Mouse (Mus musculus) testis, adult 2 months (tissue): ENCODE data around the gene Krtcap2. TPM values are rescaled to one million over a fixed set of nuclear protein-coding genes. Genes with fewer than 3 reads are reported as not detected.

Experiments
- H3K27ac ChIP-seq: fragments of 200-500 bp; 2 replicates; pipeline ENCODE4 v1.5.1; 2012; ENCODE audit warnings: low read depth, low read length; ENCODE audit not compliant: control insufficient read depth, insufficient read depth
- H3K27me3 ChIP-seq: fragments of 200-500 bp; 2 replicates; pipeline ENCODE4 v1.6.1; 2012; ENCODE audit warnings: mild to moderate bottlenecking, low read length, moderate library complexity; ENCODE audit not compliant: control insufficient read depth, insufficient read depth
- H3K36me3 ChIP-seq: fragments of 200-500 bp; 2 replicates; pipeline ENCODE4 v1.6.1; 2012; ENCODE audit warnings: mild to moderate bottlenecking, low read length; ENCODE audit not compliant: control insufficient read depth, insufficient read depth
- H3K4me1 ChIP-seq: fragments of 200-500 bp; 2 replicates; pipeline ENCODE4 v1.6.1; 2012; ENCODE audit warnings: low read length; ENCODE audit not compliant: control insufficient read depth, insufficient read depth
- H3K4me3 ChIP-seq: fragments of 200-500 bp; 2 replicates; pipeline ENCODE4 v1.5.1; 2012; ENCODE audit warnings: low read depth, mild to moderate bottlenecking, low read length, moderate library complexity, mixed read lengths; ENCODE audit not compliant: control insufficient read depth
- CTCF ChIP-seq: fragments of 200-500 bp; IDR thresholded peaks from 2 replicates; pipeline ENCODE4 v1.5.1; 2012; ENCODE audit warnings: low read depth, mild to moderate bottlenecking, inconsistent platforms, low read length, moderate library complexity; ENCODE audit not compliant: control insufficient read depth, insufficient read depth, insufficient replicate concordance
- POLR2A ChIP-seq: fragments of 200-500 bp; IDR thresholded peaks from 2 replicates; pipeline ENCODE4 v1.6.1; 2012; ENCODE audit warnings: low read depth, mild to moderate bottlenecking, inconsistent platforms, low read length, moderate library complexity; ENCODE audit not compliant: control insufficient read depth
- polyA plus RNA-seq: library from polyadenylated mRNA; depleted of rRNA; stranded (reverse); fragments of >200 nt; gene quantifications from 2 replicates; pipeline ENCODE4 v1.2.3, GENCODE M21; 2012

Gene Krtcap2
- polyA plus RNA-seq, 1 experiment = 30.7 TPM

GRCm38 (mm10) chr3:89247466-89247865 lies 1.7 kb downstream of the Krtcap2 start:
- no peaks in the 10 kb centered on the region for H3K36me3 ChIP-seq
- no peak overlapping the region for H3K27ac ChIP-seq
- H3K27me3 ChIP-seq = no peaks in the 10 kb centered on the region; the same call in 1 of the 2 replicates
- peaks cover 24% of the 10 kb centered on the region for H3K4me1 ChIP-seq
- H3K4me3 ChIP-seq = no peak overlapping the region
- no peak for TF ChIP-seq CTCF
- no peak for TF ChIP-seq POLR2A

- H3K36me3 ChIP-seq = no peaks in the 10 kb centered on the region
- H3K27me3 ChIP-seq = no peaks in the 10 kb centered on the region
- peaks cover 7% of the 10 kb centered on the region for H3K4me1 ChIP-seq
- no peak overlapping the region for H3K27ac ChIP-seq
- no peak overlapping the region for H3K4me3 ChIP-seq
- TF ChIP-seq POLR2A (no peak), CTCF (peak; percentile 58; the same call in 1 of the 2 replicates)
Observed at GRCm38 (mm10) chr3:89250435-89251040, 4.8 kb downstream of the Krtcap2 start.

GRCm38 (mm10) chr3:89251365-89251895 lies 5.7 kb downstream of the Krtcap2 start:
- H3K4me1 ChIP-seq = peaks cover 6% of the 10 kb centered on the region
- H3K4me3 ChIP-seq = peak overlapping the region; percentile 42
- H3K27me3 ChIP-seq = no peaks in the 10 kb centered on the region
- no peak for TF ChIP-seq POLR2A
- TF ChIP-seq CTCF = no peak
- H3K27ac ChIP-seq = no peak overlapping the region
- H3K36me3 ChIP-seq = no peaks in the 10 kb centered on the region

GRCm38 (mm10) chr3:89254994-89255393 lies 9.2 kb downstream of the Krtcap2 start:
- no peak overlapping the region for H3K4me3 ChIP-seq
- no peak for TF ChIP-seq POLR2A
- H3K27me3 ChIP-seq = no peaks in the 10 kb centered on the region
- H3K4me1 ChIP-seq = peaks cover 3% of the 10 kb centered on the region; the same call in 1 of the 2 replicates
- H3K36me3 ChIP-seq = no peaks in the 10 kb centered on the region
- H3K27ac ChIP-seq = no peak overlapping the region

- H3K36me3 ChIP-seq = no peaks in the 10 kb centered on the region
- H3K4me3 ChIP-seq = no peak overlapping the region
- peaks cover 3% of the 10 kb centered on the region; the same call in 1 of the 2 replicates for H3K4me1 ChIP-seq
- H3K27ac ChIP-seq = no peak overlapping the region
- TF ChIP-seq POLR2A (no peak), CTCF (no peak)
- no peaks in the 10 kb centered on the region for H3K27me3 ChIP-seq
Observed at GRCm38 (mm10) chr3:89256177-89256576, 10.4 kb downstream of the Krtcap2 start.

GRCm38 (mm10) chr3:89259076-89259475 lies 13.3 kb downstream of the Krtcap2 start, which contains the start of gene Dpm3:
Gene Dpm3 (plus strand): TSS chr3:89259358.
- TF ChIP-seq POLR2A (no peak), CTCF (no peak)
- Histone ChIP-seq H3K36me3 (no peaks in the 10 kb centered on the region), H3K4me1 (no peaks in the 10 kb centered on the region), H3K27ac (no peak within 1 kb of the TSS), H3K27me3 (no peaks in the 10 kb centered on the region), H3K4me3 (no peak within 1 kb of the TSS)

GRCm38 (mm10) chr3:89260211-89260610 lies 14.4 kb downstream of the Krtcap2 start:
- H3K27me3 ChIP-seq = no peaks in the 10 kb centered on the region
- no peaks in the 10 kb centered on the region for H3K36me3 ChIP-seq
- H3K4me3 ChIP-seq = no peak overlapping the region
- H3K27ac ChIP-seq = no peak overlapping the region
- TF ChIP-seq CTCF (no peak), POLR2A (no peak)
- H3K4me1 ChIP-seq = no peaks in the 10 kb centered on the region

GRCm38 (mm10) chr3:89262417-89262816 lies 16.7 kb downstream of the Krtcap2 start:
- H3K4me3 ChIP-seq = no peak overlapping the region
- peaks cover 6% of the 10 kb centered on the region for H3K4me1 ChIP-seq
- H3K36me3 ChIP-seq = no peaks in the 10 kb centered on the region
- no peaks in the 10 kb centered on the region for H3K27me3 ChIP-seq
- TF ChIP-seq POLR2A = no peak
- TF ChIP-seq CTCF = no peak
- H3K27ac ChIP-seq = no peak overlapping the region
